Mouse (Mus musculus) liver, embryonic 11.5 days (tissue): ENCODE measurements at regions not wholly inside any gene's neighbourhood (a gene's known extent, or its start where the extent isn't known, plus 50 kb on each side); places are given as distances from the start of the nearest gene placed in this dataset.

Source experiments
- ATAC-seq: fragments of 200-750 bp; cut with Nextera tagmentation; replicated peaks from 2 replicates; pipeline ENCODE4 v1.8.0; 2017; ENCODE audit warnings: moderate number of reproducible peaks, mild to moderate bottlenecking, moderate TSS enrichment, moderate library complexity; ENCODE audit not compliant: low FRiP score
- DNase-seq: peaks from one replicate; pipeline ENCODE4 v3.0.0-alpha.2; 2017; ENCODE audit warnings: low spot score
- H3K27ac ChIP-seq: fragments of 300-500 bp; sonication (generic); 2 replicates; pipeline ENCODE4 v1.5.1; 2014; ENCODE audit warnings: mild to moderate bottlenecking, low read depth, low read length, control low read depth
- H3K27me3 ChIP-seq: fragments of 300-500 bp; sonication (generic); replicated peaks from 2 replicates; pipeline ENCODE4 v1.6.1; 2014; ENCODE audit warnings: low read length, mixed read lengths; ENCODE audit not compliant: control insufficient read depth, insufficient read depth
- H3K36me3 ChIP-seq: fragments of 300-500 bp; sonication (generic); 2 replicates; pipeline ENCODE4 v1.6.1; 2014; ENCODE audit warnings: mild to moderate bottlenecking, low read length, moderate library complexity, mixed read lengths; ENCODE audit not compliant: control insufficient read depth, insufficient read depth
- H3K4me1 ChIP-seq: fragments of 300-500 bp; sonication (generic); replicated peaks from 2 replicates; pipeline ENCODE4 v1.6.1; 2014; ENCODE audit warnings: low read length, mixed read lengths; ENCODE audit not compliant: control insufficient read depth, insufficient read depth
- H3K4me2 ChIP-seq: fragments of 300-500 bp; sonication (generic); 2 replicates; pipeline ENCODE4 v1.6.1; 2014; ENCODE audit warnings: mild to moderate bottlenecking, control low read depth, moderate library complexity
- H3K4me3 ChIP-seq: fragments of 300-500 bp; sonication (generic); 2 replicates; pipeline ENCODE4 v1.5.1; 2014; ENCODE audit warnings: low read depth, low read length, control low read depth
- H3K9ac ChIP-seq: fragments of 300-500 bp; sonication (generic); 2 replicates; pipeline ENCODE4 v1.6.1; 2014; ENCODE audit warnings: low read depth, low read length, control low read depth
- H3K9me3 ChIP-seq: fragments of 300-500 bp; sonication (generic); 2 replicates; pipeline ENCODE4 v1.6.1; 2016; ENCODE audit warnings: low read length, inconsistent platforms, mixed read lengths; ENCODE audit not compliant: control insufficient read depth
- WGBS: fragments of 180-500 bp; shearing (Covaris S2); extraction: QIAGEN DNeasy Blood & Tissue Kit; methylation state at CpG from one replicate; pipeline ENCODE4 v1.1.7; 2014; 5-methylcytosine and 5-hydroxymethylcytosine counted together

DNA sequence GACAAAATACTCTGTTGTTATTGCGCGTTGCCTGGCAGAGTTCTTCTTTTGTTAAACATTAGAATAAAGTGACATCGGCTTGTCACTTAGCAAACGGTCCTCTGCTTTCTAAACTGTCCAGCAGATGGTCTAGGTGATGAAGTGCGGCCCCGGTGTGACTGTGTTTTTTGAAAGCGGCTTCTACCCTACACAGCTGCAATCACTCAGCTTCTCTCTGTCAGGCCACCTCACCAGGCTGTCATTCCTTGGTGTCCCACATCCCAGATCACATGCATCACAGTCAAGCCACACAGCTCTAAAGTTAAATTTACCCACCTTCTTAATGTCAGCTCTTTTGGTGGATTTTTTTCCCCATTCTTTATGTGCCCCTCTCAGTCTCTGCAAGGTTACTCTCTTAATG, 282.0 kb upstream of the Kif2a start:
- DNase-seq (no peak), ATAC-seq (no peak)
- H3K27ac ChIP-seq: no peak overlapping the region
- H3K36me3 ChIP-seq: no peaks in the 10 kb centered on the region
- no peak overlapping the region for H3K4me2 ChIP-seq
- H3K27me3 ChIP-seq: no peaks in the 10 kb centered on the region
- no peak overlapping the region for H3K4me3 ChIP-seq
- no peaks in the 10 kb centered on the region for H3K4me1 ChIP-seq
- no peak overlapping the region for H3K9ac ChIP-seq
- 72% methylated on average over 7 of the region's 7 CpGs for WGBS
- H3K9me3 ChIP-seq: no peaks in the 10 kb centered on the region

DNA sequence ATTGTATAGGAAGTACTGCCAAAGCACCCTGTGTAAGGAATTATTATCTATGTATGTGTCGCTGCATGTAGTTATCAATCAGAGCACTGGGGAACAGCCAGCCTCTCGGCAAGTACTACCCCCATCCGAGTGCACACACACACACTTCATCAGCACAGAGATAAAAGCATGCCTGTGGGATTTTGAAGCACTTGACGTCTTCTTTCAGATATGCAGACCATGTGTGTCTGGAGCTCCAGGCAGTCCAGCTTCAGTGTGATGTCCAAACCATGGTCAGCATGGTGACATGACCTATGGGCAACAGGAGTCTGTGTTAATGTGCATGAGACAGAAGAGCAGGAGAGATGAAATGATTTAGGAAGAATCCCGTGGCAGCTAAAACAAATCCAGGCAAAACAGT, 281.4 kb upstream of the Kif2a start:
- 52% methylated on average over 5 of the region's 5 CpGs for WGBS
- no peak overlapping the region for H3K27ac ChIP-seq
- no peaks in the 10 kb centered on the region for H3K36me3 ChIP-seq
- DNase-seq (no peak), ATAC-seq (no peak)
- no peak overlapping the region for H3K4me2 ChIP-seq
- H3K4me1 ChIP-seq: no peaks in the 10 kb centered on the region
- H3K27me3 ChIP-seq: no peaks in the 10 kb centered on the region
- no peak overlapping the region for H3K9ac ChIP-seq
- H3K4me3 ChIP-seq: no peak overlapping the region
- no peaks in the 10 kb centered on the region for H3K9me3 ChIP-seq

DNA sequence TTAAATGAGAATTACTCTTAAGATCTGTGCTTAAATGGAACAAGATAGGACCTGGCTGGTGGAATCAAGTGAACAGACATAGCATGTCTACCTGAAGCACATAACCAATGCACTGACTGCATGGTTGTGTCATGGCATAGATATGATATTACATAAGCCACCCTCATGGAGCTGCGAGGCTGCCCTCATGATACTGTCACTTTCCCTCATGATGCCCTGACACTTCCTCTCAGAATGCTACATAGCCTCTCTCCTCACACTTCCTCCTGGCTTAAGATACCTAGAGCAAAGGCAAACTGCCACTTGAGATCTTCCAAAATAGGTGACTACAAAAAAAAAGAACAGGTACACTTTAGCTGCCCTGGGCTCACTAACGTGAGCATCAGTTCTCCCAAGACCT, 278.9 kb upstream of the Kif2a start:
- Histone ChIP-seq H3K36me3 (no peaks in the 10 kb centered on the region), H3K9me3 (no peaks in the 10 kb centered on the region), H3K27me3 (no peaks in the 10 kb centered on the region), H3K4me2 (no peak overlapping the region), H3K27ac (no peak overlapping the region), H3K4me3 (no peak overlapping the region), H3K4me1 (no peaks in the 10 kb centered on the region), H3K9ac (no peak overlapping the region)
- ATAC-seq (no peak), DNase-seq (no peak)
- WGBS: 66% methylated on average over 2 of the region's 2 CpGs

DNA sequence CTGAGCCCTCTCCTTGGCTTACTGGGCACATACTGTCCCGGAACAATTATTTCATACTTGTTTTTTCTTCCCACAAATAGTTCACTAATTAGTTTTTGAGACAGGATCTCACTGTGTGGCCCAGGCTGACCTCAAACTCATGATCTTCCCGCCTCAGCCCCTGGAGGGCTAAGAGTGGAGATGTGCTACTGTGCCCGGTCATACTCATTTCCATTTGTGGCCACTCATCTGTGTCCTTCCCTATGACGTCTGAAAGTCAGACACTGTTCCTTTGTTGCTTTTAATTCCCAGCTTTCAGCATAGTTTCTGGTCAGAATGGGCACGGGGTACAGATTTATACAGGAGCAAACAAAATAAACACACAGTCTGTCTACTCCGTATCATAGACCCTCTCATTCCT, 242.7 kb upstream of the Kif2a start:
- Histone ChIP-seq H3K4me1 (no peaks in the 10 kb centered on the region), H3K4me2 (no peak overlapping the region), H3K4me3 (no peak overlapping the region), H3K9ac (no peak overlapping the region), H3K9me3 (no peaks in the 10 kb centered on the region), H3K36me3 (no peaks in the 10 kb centered on the region), H3K27ac (no peak overlapping the region), H3K27me3 (no peaks in the 10 kb centered on the region)
- no peak for DNase-seq
- 77% methylated on average over 6 of the region's 6 CpGs for WGBS
- ATAC-seq: no peak

DNA sequence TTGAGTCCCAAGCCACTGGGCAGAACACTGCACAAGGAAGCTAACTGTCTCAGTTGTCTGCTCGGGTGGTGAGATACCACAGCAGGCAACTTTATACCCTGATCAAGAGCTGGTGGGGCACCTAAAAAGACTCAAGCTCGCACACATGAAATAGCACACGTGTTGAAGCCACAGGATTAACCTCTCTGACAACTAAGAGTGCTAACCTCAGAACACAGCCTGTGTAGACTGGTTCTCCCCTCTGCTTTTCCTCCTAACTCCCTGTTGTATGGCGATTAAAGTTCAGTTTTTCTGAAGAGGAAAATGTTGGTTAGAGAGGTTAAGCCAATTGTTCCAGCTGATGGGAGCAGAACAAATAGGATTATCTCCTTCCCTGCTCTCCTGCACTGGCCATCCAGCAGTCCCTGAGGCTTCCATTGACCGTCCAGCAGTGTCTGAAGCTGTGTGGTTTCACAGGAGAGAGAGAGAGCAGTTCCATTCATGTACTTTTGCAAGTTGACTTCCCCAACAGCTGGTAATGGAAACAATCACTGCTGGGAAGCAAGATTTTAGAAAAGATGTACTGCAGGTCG, 239.6 kb upstream of the Kif2a start:
- H3K4me1 ChIP-seq: no peaks in the 10 kb centered on the region
- 57% methylated on average over 6 of the region's 6 CpGs for WGBS
- no peak overlapping the region for H3K9ac ChIP-seq
- no peak overlapping the region for H3K27ac ChIP-seq
- H3K27me3 ChIP-seq: no peaks in the 10 kb centered on the region
- H3K4me2 ChIP-seq: no peak overlapping the region
- DNase-seq (no peak), ATAC-seq (no peak)
- H3K9me3 ChIP-seq: no peaks in the 10 kb centered on the region
- no peak overlapping the region for H3K4me3 ChIP-seq
- H3K36me3 ChIP-seq: no peaks in the 10 kb centered on the region

DNA sequence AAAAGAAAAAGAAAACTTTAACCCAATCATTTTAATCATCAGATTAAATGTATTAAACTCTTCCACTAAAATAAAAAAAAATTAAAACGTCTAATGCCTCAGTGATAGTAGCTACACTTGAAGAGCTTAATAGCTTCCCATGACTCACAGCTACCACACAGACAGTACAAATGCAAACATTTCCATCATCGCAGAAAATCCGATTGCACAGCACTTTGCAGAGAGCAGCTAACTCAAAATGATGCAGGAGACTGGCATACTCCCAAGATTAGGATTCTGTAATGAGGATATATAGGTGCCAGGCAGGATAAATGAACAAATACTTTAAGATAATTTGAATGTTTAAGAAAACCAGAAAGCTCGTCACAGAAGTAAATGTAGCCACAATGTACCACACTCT, 238.3 kb upstream of the Kif2a start:
- no peaks in the 10 kb centered on the region for H3K27me3 ChIP-seq
- DNase-seq (no peak), ATAC-seq (no peak)
- H3K9me3 ChIP-seq: no peaks in the 10 kb centered on the region
- WGBS: 76% methylated on average over 4 of the region's 4 CpGs
- no peak overlapping the region for H3K27ac ChIP-seq
- H3K4me2 ChIP-seq: no peak overlapping the region
- no peak overlapping the region for H3K9ac ChIP-seq
- no peaks in the 10 kb centered on the region for H3K4me1 ChIP-seq
- no peak overlapping the region for H3K4me3 ChIP-seq
- no peaks in the 10 kb centered on the region for H3K36me3 ChIP-seq

DNA sequence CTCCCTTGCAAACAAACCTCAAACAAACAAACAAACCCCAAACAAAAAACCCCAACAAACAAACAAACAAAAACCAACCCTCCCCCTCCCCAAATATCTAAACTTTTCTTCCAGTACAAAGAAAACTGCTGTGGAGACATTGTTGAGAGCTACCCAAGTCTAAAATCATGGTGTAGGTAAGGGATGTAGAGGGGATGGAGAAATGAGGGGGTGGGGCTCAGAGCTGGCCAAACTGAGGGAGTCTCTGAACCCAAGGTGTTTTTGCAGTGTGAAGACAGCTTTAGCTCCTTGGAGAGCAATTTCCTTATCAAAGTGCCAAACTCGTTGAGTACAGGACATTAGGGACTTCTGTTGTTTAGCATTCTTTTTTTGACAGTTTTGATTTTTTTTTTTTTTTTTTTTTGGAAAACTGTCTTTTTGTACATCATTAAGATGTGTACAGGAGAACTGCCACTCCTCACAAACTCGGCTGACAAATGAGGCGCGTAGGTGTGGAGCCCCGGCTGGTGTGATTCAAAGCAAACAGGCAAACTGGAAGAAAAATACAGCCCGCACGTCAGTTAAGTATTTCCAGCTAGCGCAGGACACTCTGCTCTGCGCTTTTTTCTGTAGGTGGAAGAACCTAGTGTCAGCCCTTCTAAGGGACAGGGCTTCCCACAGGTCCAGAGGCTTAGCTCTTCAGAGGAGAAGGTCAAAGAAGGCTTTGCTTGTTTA, 226.0 kb upstream of the Kif2a start:
- Histone ChIP-seq H3K27me3 (no peaks in the 10 kb centered on the region), H3K9ac (no peak overlapping the region), H3K4me3 (no peak overlapping the region), H3K36me3 (no peaks in the 10 kb centered on the region), H3K9me3 (no peaks in the 10 kb centered on the region), H3K4me1 (no peaks in the 10 kb centered on the region), H3K27ac (no peak overlapping the region), H3K4me2 (no peak overlapping the region)
- WGBS: 48% methylated on average over 9 of the region's 9 CpGs
- no peak for DNase-seq
- no peak for ATAC-seq

DNA sequence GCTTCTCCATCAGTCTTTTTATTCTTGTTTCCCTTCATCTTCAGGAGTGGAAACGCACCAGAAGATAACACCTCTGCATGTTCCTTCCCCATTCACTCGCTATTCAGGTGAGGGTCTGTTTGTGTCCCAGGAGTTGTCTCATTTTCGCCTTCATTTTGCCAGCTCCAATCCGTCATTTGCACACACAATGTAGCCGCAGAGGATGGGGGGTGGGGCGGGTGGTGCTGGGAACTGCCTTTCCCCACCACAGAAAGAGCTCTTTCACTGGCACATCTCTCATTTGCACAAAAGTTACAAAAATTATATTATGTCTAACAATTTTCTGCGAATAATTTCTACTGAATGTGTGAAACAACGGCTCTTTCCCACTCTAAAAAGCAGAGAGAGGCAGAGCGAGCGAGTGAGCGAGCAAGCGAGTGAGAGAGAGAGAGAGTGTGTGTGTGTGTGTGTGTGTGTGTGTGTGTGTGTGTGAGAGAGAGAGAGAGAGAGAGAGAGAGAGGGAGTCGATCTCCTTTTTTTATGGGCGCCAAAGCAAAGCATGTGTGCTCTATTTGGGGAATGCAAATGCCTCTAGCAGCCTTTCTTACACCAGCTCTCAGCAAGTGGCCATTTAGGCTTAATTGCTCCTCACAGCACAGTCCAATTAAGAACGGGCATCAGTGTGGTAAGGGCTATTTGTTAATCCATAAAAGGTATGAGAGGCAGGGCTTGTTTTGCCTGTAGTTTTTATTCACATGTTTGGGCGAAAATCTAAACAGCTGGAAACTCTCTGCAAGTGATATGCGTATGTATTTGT, 225.2 kb upstream of the Kif2a start:
- no peak for DNase-seq
- Histone ChIP-seq H3K9me3 (no peaks in the 10 kb centered on the region), H3K4me1 (no peaks in the 10 kb centered on the region), H3K4me2 (no peak overlapping the region), H3K36me3 (no peaks in the 10 kb centered on the region), H3K4me3 (no peak overlapping the region), H3K27ac (no peak overlapping the region), H3K27me3 (no peaks in the 10 kb centered on the region), H3K9ac (no peak overlapping the region)
- ATAC-seq: no peak
- 34% methylated on average over 17 of the region's 17 CpGs for WGBS

DNA sequence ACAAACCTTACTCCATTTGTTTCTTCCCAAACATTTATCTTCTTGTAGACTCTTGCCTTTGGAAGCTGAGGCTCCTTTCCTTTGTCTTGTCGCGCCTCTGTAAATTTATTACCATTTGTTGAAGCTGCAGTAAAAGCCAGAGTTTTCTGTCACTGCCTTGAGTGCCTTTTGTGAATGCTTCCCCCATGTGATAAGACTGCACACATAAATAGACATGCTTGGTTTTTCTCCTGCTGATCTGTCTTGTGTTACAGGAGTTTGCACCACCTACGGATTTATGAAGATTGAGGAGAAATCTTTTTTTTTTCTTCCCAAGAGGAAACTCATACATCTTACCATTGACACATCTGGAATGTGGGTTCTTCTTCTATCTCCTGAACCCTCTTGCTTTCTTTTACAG, 222.2 kb upstream of the Kif2a start:
- H3K9ac ChIP-seq: no peak overlapping the region
- DNase-seq (no peak), ATAC-seq (no peak)
- H3K27ac ChIP-seq: no peak overlapping the region
- no peaks in the 10 kb centered on the region for H3K27me3 ChIP-seq
- no peaks in the 10 kb centered on the region for H3K36me3 ChIP-seq
- 69% methylated on average over 3 of the region's 3 CpGs for WGBS
- no peak overlapping the region for H3K4me3 ChIP-seq
- no peaks in the 10 kb centered on the region for H3K4me1 ChIP-seq
- no peak overlapping the region for H3K4me2 ChIP-seq
- no peaks in the 10 kb centered on the region for H3K9me3 ChIP-seq
